Mouse (Mus musculus) midbrain, embryonic 11.5 days (tissue): ENCODE measurements around the gene Sars2. TPM values are rescaled to one million over a fixed set of nuclear protein-coding genes. Genes with fewer than 3 reads are reported as not detected.

Experiments used
- ATAC-seq: fragments of 200-750 bp; cut with Nextera tagmentation; 2 replicates; pipeline ENCODE4 v1.8.0; 2017; ENCODE audit warnings: moderate TSS enrichment, moderate library complexity; ENCODE audit not compliant: low FRiP score
- DNase-seq: peaks from one replicate; pipeline ENCODE4 v3.0.0; 2015; ENCODE audit warnings: low spot score; ENCODE audit errors: missing footprints
- H3K27ac ChIP-seq: fragments of 300-500 bp; sonication (generic); 2 replicates; pipeline ENCODE4 v1.5.1; 2014; ENCODE audit warnings: low read depth, low read length
- H3K27me3 ChIP-seq: fragments of 300-500 bp; sonication (generic); 2 replicates; pipeline ENCODE4 v1.6.1; 2014; ENCODE audit warnings: mild to moderate bottlenecking, low read length, moderate library complexity, mixed read lengths; ENCODE audit not compliant: control insufficient read depth, insufficient read depth
- H3K36me3 ChIP-seq: fragments of 300-500 bp; sonication (generic); 2 replicates; pipeline ENCODE4 v1.6.1; 2014; ENCODE audit warnings: mild to moderate bottlenecking, low read length, moderate library complexity, mixed read lengths; ENCODE audit not compliant: control insufficient read depth, insufficient read depth
- H3K4me1 ChIP-seq: fragments of 300-500 bp; sonication (generic); 2 replicates; pipeline ENCODE4 v1.6.1; 2014; ENCODE audit warnings: low read length; ENCODE audit not compliant: control insufficient read depth, insufficient read depth
- H3K4me2 ChIP-seq: fragments of 300-500 bp; sonication (generic); 2 replicates; pipeline ENCODE4 v1.6.1; 2014; ENCODE audit warnings: mild to moderate bottlenecking, moderate library complexity
- H3K4me3 ChIP-seq: fragments of 300-500 bp; sonication (generic); 2 replicates; pipeline ENCODE4 v1.5.1; 2014; ENCODE audit warnings: low read depth, low read length
- H3K9ac ChIP-seq: fragments of 300-500 bp; sonication (generic); 2 replicates; pipeline ENCODE4 v1.6.1; 2014; ENCODE audit warnings: low read length
- H3K9me3 ChIP-seq: fragments of 300-500 bp; sonication (generic); 2 replicates; pipeline ENCODE4 v1.6.1; 2016; ENCODE audit warnings: low read length; ENCODE audit not compliant: control insufficient read depth
- WGBS: fragments of 180-500 bp; shearing (Covaris S2); extraction: QIAGEN DNeasy Blood & Tissue Kit; methylation state at CpG from one replicate; pipeline ENCODE4 v1.1.7; 2014; 5-methylcytosine and 5-hydroxymethylcytosine counted together
- polyA plus RNA-seq: library from polyadenylated mRNA; unstranded; fragments of >200 nt; fragmentation: Nextera tagmentation; extraction: Ambion mirVana; gene quantifications from 2 replicates; pipeline ENCODE4 v1.2.1, GENCODE M21; 2014

Gene Sars2
- polyA plus RNA-seq, 1 experiment from 2014 or later: 27.7 TPM

- no peaks in the 10 kb centered on the region for H3K9me3 ChIP-seq
- ATAC-seq (no peak), DNase-seq (no peak)
- no peaks in the 10 kb centered on the region for H3K36me3 ChIP-seq
- no peak overlapping the region for H3K4me3 ChIP-seq
- peaks cover 2% of the 10 kb centered on the region; the same call in 1 of the 2 replicates for H3K4me1 ChIP-seq
- 82% methylated on average over 13 of the region's 14 CpGs for WGBS
- no peak overlapping the region for H3K4me2 ChIP-seq
- H3K27ac ChIP-seq: no peak overlapping the region
- H3K27me3 ChIP-seq: no peaks in the 10 kb centered on the region
- H3K9ac ChIP-seq: no peak overlapping the region
Observed at GRCm38 (mm10) chr7:28792391-28793185, 50.8 kb downstream of the Sars2 start.

GRCm38 (mm10) chr7:28793834-28794233, 52.0 kb downstream of the Sars2 start:
- no peaks in the 10 kb centered on the region for H3K9me3 ChIP-seq
- ATAC-seq (no peak), DNase-seq (no peak)
- no peak overlapping the region for H3K4me2 ChIP-seq
- H3K4me1 ChIP-seq: peaks cover 2% of the 10 kb centered on the region; the same call in 1 of the 2 replicates
- no peak overlapping the region for H3K4me3 ChIP-seq
- no peaks in the 10 kb centered on the region for H3K36me3 ChIP-seq
- no peak overlapping the region for H3K27ac ChIP-seq
- H3K9ac ChIP-seq: no peak overlapping the region
- no peaks in the 10 kb centered on the region for H3K27me3 ChIP-seq
- WGBS: 31% methylated on average over 2 of the region's 2 CpGs

- Histone ChIP-seq H3K4me2 (no peak overlapping the region), H3K36me3 (no peaks in the 10 kb centered on the region), H3K4me3 (no peak overlapping the region), H3K9ac (no peak overlapping the region), H3K27ac (no peak overlapping the region), H3K27me3 (no peaks in the 10 kb centered on the region), H3K9me3 (no peaks in the 10 kb centered on the region), H3K4me1 (peaks cover 2% of the 10 kb centered on the region; the same call in 1 of the 2 replicates)
- WGBS: 91% methylated on average over 3 of the region's 3 CpGs
- ATAC-seq (no peak), DNase-seq (no peak)
Observed at GRCm38 (mm10) chr7:28794496-28794895, 52.7 kb downstream of the Sars2 start.

- no peaks in the 10 kb centered on the region for H3K27me3 ChIP-seq
- H3K9me3 ChIP-seq: no peaks in the 10 kb centered on the region
- DNase-seq (no peak), ATAC-seq (0 out of 2 replicates have a peak, but pooled peaks have one; percentile 16)
- no peak overlapping the region for H3K4me3 ChIP-seq
- peak overlapping the region; percentile 9; the same call in 1 of the 2 replicates for H3K4me2 ChIP-seq
- WGBS: 85% methylated on average over 15 of the region's 15 CpGs
- no peak overlapping the region for H3K9ac ChIP-seq
- no peak overlapping the region for H3K27ac ChIP-seq
- H3K4me1 ChIP-seq: peaks cover 2% of the 10 kb centered on the region; the same call in 1 of the 2 replicates
- no peaks in the 10 kb centered on the region for H3K36me3 ChIP-seq
Observed at GRCm38 (mm10) chr7:28795832-28796231, 54.0 kb downstream of the Sars2 start.

- H3K4me3 ChIP-seq: peak overlapping the region; percentile 12; the same call in 1 of the 2 replicates
- H3K9me3 ChIP-seq: no peaks in the 10 kb centered on the region
- WGBS: 11% methylated on average over 32 of the region's 32 CpGs
- no peaks in the 10 kb centered on the region for H3K36me3 ChIP-seq
- DNase-seq: peak; percentile 99
- peak overlapping the region; percentile 29 for H3K4me2 ChIP-seq
- H3K4me1 ChIP-seq: peaks cover 2% of the 10 kb centered on the region; the same call in 1 of the 2 replicates
- peak overlapping the region; percentile 44 for H3K9ac ChIP-seq
- no peak overlapping the region for H3K27ac ChIP-seq
- H3K27me3 ChIP-seq: no peaks in the 10 kb centered on the region
- ATAC-seq: peak; percentile 75
Observed at GRCm38 (mm10) chr7:28796562-28796975, 54.8 kb downstream of the Sars2 start.

- Histone ChIP-seq H3K4me2 (no peak overlapping the region), H3K27ac (no peak overlapping the region), H3K36me3 (no peaks in the 10 kb centered on the region), H3K9me3 (no peaks in the 10 kb centered on the region), H3K4me3 (no peak overlapping the region), H3K9ac (no peak overlapping the region), H3K27me3 (no peaks in the 10 kb centered on the region), H3K4me1 (peaks cover 18% of the 10 kb centered on the region)
- no peak for DNase-seq
- no peak for ATAC-seq
- 96% methylated on average over 9 of the region's 9 CpGs for WGBS
Observed at GRCm38 (mm10) chr7:28799994-28800393, 58.2 kb downstream of the Sars2 start.

- Histone ChIP-seq H3K27me3 (no peaks in the 10 kb centered on the region), H3K4me1 (peaks cover 18% of the 10 kb centered on the region), H3K9me3 (no peaks in the 10 kb centered on the region), H3K36me3 (no peaks in the 10 kb centered on the region), H3K4me2 (no peak overlapping the region), H3K9ac (no peak overlapping the region), H3K27ac (no peak overlapping the region; the same call in 1 of the 2 replicates), H3K4me3 (no peak overlapping the region)
- no peak for ATAC-seq
- WGBS: 87% methylated on average over 3 of the region's 3 CpGs
- no peak for DNase-seq
Observed at GRCm38 (mm10) chr7:28801451-28801850, 59.7 kb downstream of the Sars2 start.

- Histone ChIP-seq H3K4me1 (peaks cover 16% of the 10 kb centered on the region), H3K27ac (peak overlapping the region; percentile 33; the same call in 1 of the 2 replicates), H3K9me3 (no peaks in the 10 kb centered on the region), H3K4me2 (no peak overlapping the region), H3K4me3 (no peak overlapping the region), H3K36me3 (no peaks in the 10 kb centered on the region), H3K27me3 (no peaks in the 10 kb centered on the region), H3K9ac (no peak overlapping the region)
- WGBS: 32% methylated on average over 10 of the region's 10 CpGs
- ATAC-seq (no peak), DNase-seq (no peak)
Observed at GRCm38 (mm10) chr7:28801901-28802670, 60.3 kb downstream of the Sars2 start.
